In genomic region chr13:36086608-36087391, GRCm38 (mm10) we compare ENCODE assay signal across 12 mouse cellular contexts. TPM values are rescaled to one million over a fixed set of nuclear protein-coding genes. Genes with fewer than 3 reads are reported as not detected.
DNase-seq lines count a peak whose midpoint lies in the region; ATAC-seq lines count a peak whose summit lies in the region.
"Had no signal": no experiment of that assay in that cellular context is flagged by ENCODE, and none has a peak within 500 bp of the region (broad histone marks: within the 10 kb centered on the region; RNA-seq: fewer than 3 reads in every experiment).

No protein-coding gene starts in this region.

- 0 out of 2 replicates have a peak, but pooled peaks have one; percentile 46 for ATAC-seq in kidney, embryonic 15.5 days (replicated peaks; ENCODE audit: low FRiP score)
- peak; percentile 63; the same call in 1 of the 2 replicates for ATAC-seq in stomach, embryonic 14.5 days (ENCODE audit: insufficient number of reproducible peaks, insufficient read depth, low FRiP score, low read depth)
- ATAC-seq in forebrain, embryonic 14.5 days, result no peak
- ATAC-seq: midbrain, embryonic 13.5 days had no signal

- H3K4me1 ChIP-seq in kidney, embryonic 15.5 days, result 0 out of 2 replicates have a peak, but pooled peaks cover 2% of the 10 kb centered on the region
- H3K4me1 ChIP-seq in stomach, embryonic 14.5 days (ENCODE audit: control insufficient read depth, insufficient read depth, low read length), result no peaks in the 10 kb centered on the region
- H3K4me1 ChIP-seq in forebrain, embryonic 14.5 days (ENCODE audit: control insufficient read depth, insufficient read depth, low read length), result no peaks in the 10 kb centered on the region
- H3K4me1 ChIP-seq: midbrain, embryonic 13.5 days had no signal

- H3K27me3 ChIP-seq in kidney, embryonic 15.5 days, result no peaks in the 10 kb centered on the region
- no peaks in the 10 kb centered on the region for H3K27me3 ChIP-seq in stomach, embryonic 14.5 days (ENCODE audit: control insufficient read depth, insufficient read depth, low read length)
- no peaks in the 10 kb centered on the region for H3K27me3 ChIP-seq in forebrain, embryonic 14.5 days (replicated peaks; ENCODE audit: control insufficient read depth, insufficient read depth, low read length)
- H3K27me3 ChIP-seq: midbrain, embryonic 13.5 days had no signal

- 86% methylated on average over 5 of the region's 5 CpGs for WGBS in kidney, embryonic 15.5 days
- 86% methylated on average over 5 of the region's 5 CpGs for WGBS in stomach, embryonic 14.5 days
- 93% methylated on average over 5 of the region's 5 CpGs for WGBS in forebrain, embryonic 14.5 days

- no peak for DNase-seq in kidney, postnatal 36 days
- peak; percentile 48 for DNase-seq in adrenal gland, postnatal 10 days
- peak; percentile 60 for DNase-seq in liver
- no peak for DNase-seq in forebrain, embryonic 14.5 days (ENCODE audit: low spot score)
- no peak for DNase-seq in cerebellum, adult 11 months
- no peak for DNase-seq in kidney, postnatal 4 days
- DNase-seq: cerebellum, adult 18-20 months; thymus, postnatal 14 days had no signal

- H3K9ac ChIP-seq in kidney, embryonic 15.5 days, result no peak overlapping the region
- H3K9ac ChIP-seq in stomach, embryonic 14.5 days (replicated peaks; ENCODE audit: low read depth, low read length), result no peak overlapping the region
- no peak overlapping the region for H3K9ac ChIP-seq in forebrain, embryonic 14.5 days (ENCODE audit: low read length)
- H3K9ac ChIP-seq: midbrain, embryonic 13.5 days had no signal

- no peaks in the 10 kb centered on the region for H3K9me3 ChIP-seq in kidney, embryonic 15.5 days (replicated peaks)
- H3K9me3 ChIP-seq in stomach, embryonic 14.5 days (ENCODE audit: control insufficient read depth, low read depth, low read length), result no peaks in the 10 kb centered on the region
- H3K9me3 ChIP-seq in forebrain, embryonic 14.5 days (replicated peaks; ENCODE audit: control insufficient read depth, low read length), result no peaks in the 10 kb centered on the region
- H3K9me3 ChIP-seq: midbrain, embryonic 13.5 days had no signal

- H3K4me3 ChIP-seq in kidney, embryonic 15.5 days (replicated peaks), result no peak overlapping the region
- no peak overlapping the region for H3K4me3 ChIP-seq in stomach, embryonic 14.5 days (ENCODE audit: low read depth, low read length)
- no peak overlapping the region for H3K4me3 ChIP-seq in forebrain, embryonic 14.5 days (ENCODE audit: low read depth, low read length)
- H3K4me3 ChIP-seq: midbrain, embryonic 13.5 days had no signal

- no peak overlapping the region for H3K4me2 ChIP-seq in kidney, embryonic 15.5 days
- H3K4me2 ChIP-seq in stomach, embryonic 14.5 days (replicated peaks; ENCODE audit: low read depth, low read length), result no peak overlapping the region
- H3K4me2 ChIP-seq in forebrain, embryonic 14.5 days (ENCODE audit: low read length), result no peak overlapping the region
- H3K4me2 ChIP-seq: midbrain, embryonic 13.5 days had no signal

- peaks cover 11% of the 10 kb centered on the region for H3K36me3 ChIP-seq in kidney, embryonic 15.5 days
- H3K36me3 ChIP-seq in stomach, embryonic 14.5 days (ENCODE audit: control insufficient read depth, insufficient read depth, low read length), result no peaks in the 10 kb centered on the region; the same call in 1 of the 2 replicates
- peaks cover 18% of the 10 kb centered on the region for H3K36me3 ChIP-seq in forebrain, embryonic 14.5 days (ENCODE audit: control insufficient read depth, insufficient read depth, low read length)

- no peak overlapping the region for H3K27ac ChIP-seq in kidney, embryonic 15.5 days
- H3K27ac ChIP-seq in stomach, embryonic 14.5 days (ENCODE audit: low read length), result no peak overlapping the region
- H3K27ac ChIP-seq in forebrain, embryonic 14.5 days (ENCODE audit: low read depth, low read length), result no peak overlapping the region
- H3K27ac ChIP-seq: kidney, postnatal 0 days; midbrain, embryonic 13.5 days had no signal

RNA-seq across cellular contexts. Expression of gene Fars2, which starts 30.4 kb away (rescaled TPM):
- polyA plus RNA-seq in kidney, embryonic 15.5 days (2015; fragmentation: Nextera tagmentation; extraction: Ambion mirVana), result 35.8 and 38.8 TPM in 2 replicates
- total RNA-seq in adrenal gland, postnatal 10 days (2021), result 10 to 100 TPM; 86.3 to 88.6 TPM
- polyA plus RNA-seq in stomach, embryonic 14.5 days (2014; fragmentation: Nextera tagmentation; extraction: Ambion mirVana), result 35.4 and 40.0 TPM in 2 replicates
- 31.1 and 35.5 TPM in 2 replicates for polyA plus RNA-seq in forebrain, embryonic 14.5 days (2014; fragmentation: Nextera tagmentation; extraction: Ambion mirVana)

RNA-seq across cellular contexts. Expression of gene Lyrm4, which starts 30.5 kb away (rescaled TPM):
- polyA plus RNA-seq in kidney, embryonic 15.5 days (2015; fragmentation: Nextera tagmentation; extraction: Ambion mirVana), result 23.3 and 26.0 TPM in 2 replicates
- total RNA-seq in adrenal gland, postnatal 10 days (2021), result 10 to 100 TPM; 14.1 to 15.2 TPM
- polyA plus RNA-seq in stomach, embryonic 14.5 days (2014; fragmentation: Nextera tagmentation; extraction: Ambion mirVana), result 28.1 and 30.1 TPM in 2 replicates
- 39.0 and 41.3 TPM in 2 replicates for polyA plus RNA-seq in forebrain, embryonic 14.5 days (2014; fragmentation: Nextera tagmentation; extraction: Ambion mirVana)

Comparison
In these comparisons a context has a peak if more than half of its experiments do, and no peak if none do; other contexts are left out.
1. DNase-seq: peak in adrenal gland, postnatal 10 days (single experiment) and liver (single experiment); none in kidney, postnatal 36 days (0 of 2), forebrain, embryonic 14.5 days (single experiment), cerebellum, adult 11 months (single experiment) and kidney, postnatal 4 days (0 of 2).